Mouse (Mus musculus): ENCODE data around the gene Sectm1b.

DNA sequence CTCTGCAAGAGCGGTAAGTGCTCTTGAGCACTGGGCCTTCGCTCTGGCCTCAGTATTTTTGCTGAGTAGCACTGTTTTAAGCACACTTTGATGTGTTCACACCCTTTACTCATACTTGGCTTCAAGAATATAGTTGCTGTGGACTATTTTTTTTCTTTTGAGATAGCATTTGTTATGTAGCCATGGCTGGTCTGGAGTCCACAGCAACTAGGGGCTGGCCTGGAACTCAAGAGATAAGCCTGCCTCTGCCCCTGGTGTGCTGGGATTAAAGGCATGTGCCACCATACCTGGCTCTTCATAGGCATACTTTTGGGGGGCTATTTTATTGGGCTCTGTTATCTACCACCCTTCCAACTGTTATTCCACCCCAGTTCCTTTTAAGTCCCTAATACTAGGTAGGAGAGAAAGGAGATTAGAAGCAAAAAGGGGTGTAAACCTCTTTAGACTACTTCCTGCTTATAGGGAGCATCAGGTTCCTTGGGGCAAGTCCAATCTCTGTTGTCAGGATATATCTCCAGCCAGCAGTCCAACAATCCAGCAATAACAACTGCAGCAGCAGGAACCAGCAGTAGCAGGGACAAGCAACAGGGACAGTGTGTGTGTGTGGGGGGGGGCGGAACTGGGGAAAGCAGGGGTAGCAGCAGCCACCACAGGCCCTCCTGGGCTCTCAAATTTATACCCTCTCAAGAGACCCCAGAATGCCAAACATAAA lies 53.2 kb downstream of the Sectm1b start:
- TF ChIP-seq CTCF (IDR thresholded peaks at IDR 0.05; ENCODE audit: control insufficient read depth, insufficient read depth, insufficient read length) = no peak
- TF ChIP-seq MYOG (IDR thresholded peaks at IDR 0.05; ENCODE audit: control insufficient read depth, extremely low read depth, insufficient read length) = no peak
- no peak for TF ChIP-seq MYOD1 (IDR thresholded peaks at IDR 0.05; ENCODE audit: control insufficient read depth, insufficient read length, low read depth)
- no peak for TF ChIP-seq MAX (IDR thresholded peaks at IDR 0.05)
- TF ChIP-seq CEBPB (IDR thresholded peaks at IDR 0.05; ENCODE audit: low read depth) = no peak

Data from C2C12 (cell line).